Mouse (Mus musculus): Measurements from ENCODE around the gene Eid3. TPM values are rescaled to one million over a fixed set of nuclear protein-coding genes. Genes with fewer than 3 reads are reported as not detected.

The Eid3 gene
- polyA plus RNA-seq (2016; fragmentation: Nextera tagmentation; extraction: Ambion mirVana) = 0.20 and 0.68 TPM in 2 replicates

DNA sequence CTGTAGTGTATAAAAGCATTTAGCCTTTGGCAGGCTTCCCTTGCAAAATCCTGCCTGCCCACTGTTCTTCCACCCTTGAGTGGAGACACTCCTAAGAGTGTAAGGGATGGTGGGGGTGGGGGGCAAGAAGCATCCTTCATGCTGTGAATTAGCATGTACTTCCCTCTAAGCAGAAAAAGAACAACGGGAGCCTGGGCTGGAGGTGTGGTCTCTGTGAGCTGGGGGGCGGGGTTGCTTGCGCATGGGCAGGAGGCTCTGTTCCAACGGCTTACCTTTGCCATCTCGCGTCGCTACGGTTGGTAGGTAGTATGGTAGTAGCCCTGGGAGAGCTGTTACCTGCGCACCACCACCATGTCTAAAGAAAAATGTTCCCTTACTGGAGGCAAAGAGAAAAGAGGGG, at the start of gene Eid3:
Gene Eid3 (plus strand): TSS at position 271 of the 400 bp plus-strand sequence.
- DNase-seq (ENCODE audit: low spot score) = no peak
- 59% methylated on average over 9 of the region's 9 CpGs for WGBS
- Histone ChIP-seq H3K27me3 (ENCODE audit: insufficient read depth, poor library complexity, severe bottlenecking) (no peaks in the 10 kb centered on the region), H3K36me3 (peaks cover 90% of the 10 kb centered on the region), H3K9me3 (no peaks in the 10 kb centered on the region), H3K4me1 (replicated peaks) (peaks cover 33% of the 10 kb centered on the region), H3K27ac (no peak within 1 kb of the TSS), H3K4me3 (no peak within 1 kb of the TSS)

DNA sequence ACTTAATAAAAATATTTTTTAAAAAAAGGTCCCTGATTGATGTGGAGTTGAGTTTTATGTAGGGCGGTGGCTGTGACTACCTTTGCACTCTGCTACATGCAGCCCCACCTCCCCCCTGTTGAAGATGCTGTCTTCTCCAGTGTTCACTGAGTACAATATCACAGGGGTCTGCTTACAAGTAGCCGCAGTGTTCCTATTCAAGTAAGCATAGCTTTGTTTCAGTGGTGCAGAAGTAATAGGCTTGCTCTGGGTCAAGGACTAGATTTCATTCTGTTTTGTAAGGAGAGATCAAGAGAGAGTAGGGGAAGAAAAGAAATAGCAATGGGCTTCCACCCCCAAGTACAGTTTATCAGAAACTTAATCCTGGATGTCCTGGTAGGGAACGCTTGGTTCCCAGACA, 48.9 kb upstream of the Eid3 start:
- 68% methylated on average over 3 of the region's 3 CpGs for WGBS
- no peak for DNase-seq (ENCODE audit: low spot score)
- H3K36me3 ChIP-seq = no peaks in the 10 kb centered on the region
- H3K27ac ChIP-seq = no peak overlapping the region
- peaks cover 2% of the 10 kb centered on the region; the same call in 1 of the 2 replicates for H3K27me3 ChIP-seq (ENCODE audit: insufficient read depth, poor library complexity, severe bottlenecking)
- H3K9me3 ChIP-seq = no peaks in the 10 kb centered on the region
- H3K4me3 ChIP-seq = no peak overlapping the region
- H3K4me1 ChIP-seq (replicated peaks) = peaks cover 19% of the 10 kb centered on the region

DNA sequence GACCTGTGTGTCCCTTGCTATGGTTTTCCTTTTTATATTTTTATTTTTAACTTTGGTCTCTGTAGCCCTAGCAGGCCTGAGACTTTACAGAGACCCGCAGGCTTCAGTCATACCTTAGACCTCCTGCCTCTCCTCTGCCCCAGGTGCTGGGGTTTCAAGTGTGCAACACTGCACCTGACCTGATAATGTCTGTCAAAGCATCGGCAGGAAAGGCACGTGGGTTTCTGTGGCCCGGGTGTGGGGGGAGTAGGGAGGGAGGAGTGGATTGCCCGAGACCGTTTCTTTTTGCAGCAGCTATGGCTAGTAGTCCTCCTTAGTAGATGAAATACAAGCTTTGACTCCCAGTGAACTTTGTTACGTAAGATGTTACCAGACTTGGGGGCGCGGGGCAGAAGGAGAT, 48.5 kb upstream of the Eid3 start:
- Histone ChIP-seq H3K27ac (peak overlapping the region; percentile 35; the same call in 1 of the 2 replicates), H3K4me1 (replicated peaks) (peaks cover 19% of the 10 kb centered on the region), H3K36me3 (no peaks in the 10 kb centered on the region), H3K9me3 (no peaks in the 10 kb centered on the region), H3K4me3 (no peak overlapping the region), H3K27me3 (ENCODE audit: insufficient read depth, poor library complexity, severe bottlenecking) (no peaks in the 10 kb centered on the region)
- 72% methylated on average over 9 of the region's 9 CpGs for WGBS
- DNase-seq (ENCODE audit: low spot score) = no peak

DNA sequence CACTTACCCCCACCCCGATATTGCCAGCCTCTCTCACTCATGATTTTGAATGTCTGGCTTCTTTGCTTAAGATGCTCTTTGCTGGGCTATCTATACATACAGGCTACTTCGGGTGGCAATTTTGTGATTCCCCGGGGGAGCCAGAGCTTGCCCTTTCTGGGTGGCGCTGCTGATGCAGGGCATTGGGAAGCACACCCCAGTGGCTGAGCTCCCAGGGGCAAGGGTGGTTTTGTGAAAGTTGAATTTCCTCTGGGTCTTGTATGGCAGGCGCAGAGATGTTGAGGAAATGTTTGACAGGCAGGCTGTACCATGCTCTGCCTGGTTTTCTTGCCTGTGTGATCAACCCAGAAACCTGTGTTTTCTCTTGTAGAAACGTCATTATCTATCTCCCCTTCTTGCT, 47.8 kb upstream of the Eid3 start:
- H3K27ac ChIP-seq = no peak overlapping the region
- WGBS = 86% methylated on average over 6 of the region's 6 CpGs
- H3K4me1 ChIP-seq (replicated peaks) = peaks cover 19% of the 10 kb centered on the region

DNA sequence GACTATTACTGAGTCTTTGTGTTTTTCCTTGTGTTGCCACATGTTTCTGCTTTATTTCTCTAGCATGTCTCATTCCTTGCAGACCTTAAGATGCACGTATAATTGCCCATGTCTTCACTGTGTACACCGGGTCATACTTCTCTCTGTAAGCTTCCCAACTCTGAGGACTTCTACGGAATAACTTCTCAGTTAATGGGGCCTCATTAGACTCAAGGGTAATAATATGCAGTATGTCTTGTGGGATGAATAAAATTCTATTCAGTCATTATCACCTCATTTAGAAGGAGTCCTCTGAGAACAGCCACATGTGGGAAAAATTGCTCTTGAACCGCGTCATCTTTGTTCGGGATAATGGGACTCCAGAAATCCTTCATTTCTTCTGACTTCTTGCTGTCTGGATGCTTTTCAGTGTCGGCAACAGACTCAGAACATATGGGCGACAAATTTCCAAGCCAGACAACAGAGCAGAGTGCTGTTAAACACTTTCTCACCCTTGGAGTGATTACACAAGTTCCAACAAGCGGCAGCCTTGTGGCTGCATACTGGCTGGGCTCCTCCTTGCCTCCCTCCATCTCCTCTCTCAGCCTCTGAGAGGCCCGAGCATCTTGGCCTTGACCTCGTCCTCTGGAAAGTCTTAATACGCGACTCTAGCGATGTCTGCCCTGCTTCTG, 43.2 kb upstream of the Eid3 start:
- H3K4me3 ChIP-seq = no peak overlapping the region
- no peaks in the 10 kb centered on the region for H3K36me3 ChIP-seq
- no peaks in the 10 kb centered on the region for H3K27me3 ChIP-seq (ENCODE audit: insufficient read depth, poor library complexity, severe bottlenecking)
- no peaks in the 10 kb centered on the region for H3K9me3 ChIP-seq
- 0 out of 2 replicates have a peak, but pooled peaks cover 1% of the 10 kb centered on the region for H3K4me1 ChIP-seq (replicated peaks)
- no peak for DNase-seq (ENCODE audit: low spot score)
- no peak overlapping the region for H3K27ac ChIP-seq
- 82% methylated on average over 14 of the region's 14 CpGs for WGBS

More for the DNA sequence above, 47.8 kb upstream of the Eid3 start:
- no peaks in the 10 kb centered on the region for H3K27me3 ChIP-seq (ENCODE audit: insufficient read depth, poor library complexity, severe bottlenecking)
- no peak overlapping the region for H3K4me3 ChIP-seq
- H3K36me3 ChIP-seq = no peaks in the 10 kb centered on the region
- no peak for DNase-seq (ENCODE audit: low spot score)
- H3K9me3 ChIP-seq = no peaks in the 10 kb centered on the region

DNA sequence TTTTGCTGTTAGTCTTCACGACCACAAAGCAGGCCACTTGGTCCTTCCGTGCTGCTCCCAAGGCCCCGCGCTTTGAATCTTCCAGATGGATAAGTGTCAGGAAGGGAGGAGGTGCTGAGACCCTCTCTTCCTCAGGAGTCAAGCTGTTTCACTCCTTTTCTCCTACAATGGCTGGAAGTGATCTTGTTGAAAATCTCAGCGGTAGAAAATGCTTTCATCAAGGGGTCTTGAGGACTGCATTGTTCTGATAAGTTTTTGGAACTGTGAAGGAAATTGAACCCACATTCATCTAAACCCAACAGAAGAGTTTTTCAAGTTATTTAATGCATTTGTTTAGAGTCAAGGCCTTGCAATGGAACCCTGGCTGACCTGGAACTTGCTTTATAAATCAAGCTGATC, 42.6 kb upstream of the Eid3 start:
- Histone ChIP-seq H3K36me3 (no peaks in the 10 kb centered on the region), H3K27ac (no peak overlapping the region), H3K27me3 (ENCODE audit: insufficient read depth, poor library complexity, severe bottlenecking) (no peaks in the 10 kb centered on the region), H3K9me3 (no peaks in the 10 kb centered on the region), H3K4me3 (no peak overlapping the region), H3K4me1 (replicated peaks) (no peaks in the 10 kb centered on the region)
- WGBS = 78% methylated on average over 5 of the region's 5 CpGs
- DNase-seq (ENCODE audit: low spot score) = no peak

DNA sequence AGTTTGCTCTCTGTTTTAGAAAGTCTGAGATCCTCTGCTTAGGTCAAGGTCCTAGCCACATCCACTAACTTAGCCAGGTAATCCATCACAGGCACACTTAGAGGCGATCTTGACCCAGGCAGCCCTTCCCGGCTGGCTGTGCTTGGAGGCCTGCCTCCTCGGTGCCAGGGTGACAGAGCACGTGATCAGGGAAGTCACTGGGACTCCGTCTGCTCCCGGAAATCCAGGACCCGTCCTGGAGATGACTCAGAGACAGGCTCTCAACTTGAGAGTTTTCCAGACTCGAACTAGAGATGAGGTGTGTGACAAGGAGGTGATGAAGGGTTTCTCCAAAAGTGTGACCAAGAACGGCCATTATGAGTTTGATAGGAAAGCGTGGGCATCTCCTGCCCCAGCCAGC, 41.9 kb upstream of the Eid3 start:
- no peaks in the 10 kb centered on the region for H3K9me3 ChIP-seq

DNA sequence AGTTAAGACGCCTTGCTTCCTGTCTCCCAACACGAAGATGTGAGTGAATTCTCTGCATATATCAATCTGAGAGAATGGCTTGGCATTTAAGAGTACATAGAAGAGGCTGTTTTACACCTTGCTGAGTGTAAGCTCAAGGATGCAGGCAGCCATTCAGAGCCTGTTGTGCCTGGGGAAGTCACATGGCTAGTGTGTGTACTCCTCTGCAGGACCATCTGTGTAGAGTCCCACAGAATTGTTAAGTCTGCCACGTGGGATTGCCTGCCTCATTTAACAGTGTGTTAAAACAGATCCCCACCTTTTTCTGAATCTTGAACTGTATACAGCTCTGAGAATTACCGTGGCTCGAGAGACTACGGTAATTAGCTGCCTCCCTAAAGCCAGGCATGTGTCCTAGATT, 39.9 kb upstream of the Eid3 start:
- H3K9me3 ChIP-seq = no peaks in the 10 kb centered on the region
- no peaks in the 10 kb centered on the region for H3K4me1 ChIP-seq (replicated peaks)
- H3K27ac ChIP-seq = no peak overlapping the region
- no peak overlapping the region for H3K4me3 ChIP-seq
- no peaks in the 10 kb centered on the region for H3K27me3 ChIP-seq (ENCODE audit: insufficient read depth, poor library complexity, severe bottlenecking)
- no peaks in the 10 kb centered on the region for H3K36me3 ChIP-seq
- 66% methylated on average over 6 of the region's 6 CpGs for WGBS
- DNase-seq (ENCODE audit: low spot score) = no peak

More for the DNA sequence above, 41.9 kb upstream of the Eid3 start:
- Histone ChIP-seq H3K4me3 (no peak overlapping the region), H3K27me3 (ENCODE audit: insufficient read depth, poor library complexity, severe bottlenecking) (no peaks in the 10 kb centered on the region), H3K4me1 (replicated peaks) (no peaks in the 10 kb centered on the region), H3K36me3 (no peaks in the 10 kb centered on the region), H3K27ac (no peak overlapping the region)
- DNase-seq (ENCODE audit: low spot score) = no peak
- 72% methylated on average over 10 of the region's 10 CpGs for WGBS

DNA sequence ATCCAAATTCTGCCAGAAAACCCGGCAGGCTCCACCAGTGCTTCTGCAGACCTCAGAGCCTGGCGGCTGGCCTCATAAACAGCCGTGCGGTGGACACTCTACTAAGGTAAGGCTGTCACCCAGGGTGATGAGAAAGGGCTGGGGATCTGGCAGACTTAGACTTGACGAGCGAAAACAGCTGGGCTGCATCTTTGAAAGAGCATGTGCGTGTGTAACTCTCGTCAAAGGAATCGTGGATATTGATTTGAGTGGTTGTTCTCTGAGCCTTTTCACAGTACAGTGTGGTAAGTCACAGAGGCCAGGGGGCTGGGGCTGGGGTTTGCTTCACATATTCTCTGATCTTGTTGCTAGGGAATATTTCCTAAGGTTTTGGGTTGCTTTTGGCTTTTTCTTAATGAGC, 32.5 kb upstream of the Eid3 start, which contains the start of gene Txnrd1:
Gene Txnrd1 (plus strand): TSS at position 26 of the 400 bp plus-strand sequence.
- H3K27me3 ChIP-seq (ENCODE audit: insufficient read depth, poor library complexity, severe bottlenecking) = no peaks in the 10 kb centered on the region; the same call in 1 of the 2 replicates
- 0 out of 2 replicates have a peak, but pooled peaks cover 4% of the 10 kb centered on the region for H3K4me1 ChIP-seq (replicated peaks)
- no peaks in the 10 kb centered on the region for H3K36me3 ChIP-seq
- 76% methylated on average over 9 of the region's 9 CpGs for WGBS
- H3K9me3 ChIP-seq = no peaks in the 10 kb centered on the region
- no peak within 1 kb of the TSS for H3K27ac ChIP-seq
- no peak within 1 kb of the TSS for H3K4me3 ChIP-seq
- DNase-seq (ENCODE audit: low spot score) = no peak

DNA sequence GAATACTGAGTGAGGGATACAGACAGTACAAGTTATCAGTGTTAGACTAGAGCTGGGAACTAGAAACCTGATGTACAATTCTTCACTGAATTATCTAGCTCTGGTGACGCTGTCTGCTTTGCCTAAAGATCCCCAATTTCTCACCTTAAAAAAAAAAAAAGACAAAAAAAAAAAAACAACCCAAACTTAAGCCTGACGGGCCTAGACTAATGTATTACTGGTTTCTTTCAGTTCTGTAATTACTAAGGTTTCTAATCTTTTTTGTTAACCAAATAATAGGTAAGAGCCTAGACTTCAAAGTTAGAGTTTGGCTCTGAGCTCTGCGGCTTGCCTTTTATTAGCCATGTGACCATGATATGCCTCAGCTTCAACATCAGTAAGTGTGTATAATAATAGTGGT, 30.5 kb upstream of the Eid3 start:
- DNase-seq (ENCODE audit: low spot score) = no peak
- Histone ChIP-seq H3K9me3 (no peaks in the 10 kb centered on the region), H3K27ac (no peak overlapping the region), H3K27me3 (ENCODE audit: insufficient read depth, poor library complexity, severe bottlenecking) (no peaks in the 10 kb centered on the region; the same call in 1 of the 2 replicates), H3K4me3 (no peak overlapping the region), H3K36me3 (no peaks in the 10 kb centered on the region), H3K4me1 (replicated peaks) (0 out of 2 replicates have a peak, but pooled peaks cover 4% of the 10 kb centered on the region)
- 90% methylated on average over 3 of the region's 3 CpGs for WGBS

DNA sequence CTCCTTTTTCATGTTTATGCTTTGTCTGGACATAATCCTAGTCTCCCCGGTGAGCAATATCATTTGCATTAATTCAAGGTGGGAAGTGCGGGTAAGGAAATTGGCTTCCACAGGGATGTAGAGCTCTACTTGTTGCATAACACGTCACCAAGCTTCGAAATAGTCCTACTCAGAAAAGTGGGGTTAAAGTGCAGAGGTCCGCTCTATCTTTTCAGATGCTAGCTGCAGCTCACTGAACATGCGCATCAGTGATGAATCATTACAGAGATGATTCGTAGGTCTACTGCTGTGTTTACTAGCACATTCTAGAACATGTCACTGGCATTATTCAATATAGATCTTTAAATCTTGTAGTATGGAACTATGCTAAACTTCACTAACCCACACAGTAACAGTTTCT, 28.0 kb upstream of the Eid3 start:
- Histone ChIP-seq H3K27ac (no peak overlapping the region), H3K4me1 (replicated peaks) (0 out of 2 replicates have a peak, but pooled peaks cover 4% of the 10 kb centered on the region), H3K9me3 (no peaks in the 10 kb centered on the region), H3K36me3 (no peaks in the 10 kb centered on the region), H3K4me3 (no peak overlapping the region), H3K27me3 (ENCODE audit: insufficient read depth, poor library complexity, severe bottlenecking) (no peaks in the 10 kb centered on the region; the same call in 1 of the 2 replicates)
- DNase-seq (ENCODE audit: low spot score) = no peak
- WGBS = 89% methylated on average over 7 of the region's 7 CpGs

DNA sequence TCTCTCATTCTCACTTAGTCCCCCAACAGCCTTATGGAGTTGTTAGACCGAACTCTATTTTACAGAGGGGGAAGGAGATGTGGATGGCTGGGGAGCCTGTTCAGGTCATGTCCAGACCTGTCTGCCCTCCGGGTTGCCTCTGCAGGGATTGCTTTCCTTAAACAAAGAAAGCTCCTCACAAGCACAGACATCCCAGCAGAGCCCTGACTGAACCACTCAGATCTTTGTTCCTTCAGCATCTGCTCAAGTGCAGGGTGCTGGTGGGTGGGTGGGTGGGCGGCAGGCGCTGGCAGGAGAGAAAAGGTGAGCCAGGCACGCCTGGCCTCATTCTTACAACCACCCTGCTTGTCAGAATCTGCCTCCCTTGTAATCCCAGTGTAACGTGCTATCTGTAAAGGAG, 22.3 kb upstream of the Eid3 start:
- 62% methylated on average over 6 of the region's 6 CpGs for WGBS
- Histone ChIP-seq H3K4me3 (no peak overlapping the region), H3K27me3 (ENCODE audit: insufficient read depth, poor library complexity, severe bottlenecking) (no peaks in the 10 kb centered on the region), H3K4me1 (replicated peaks) (no peaks in the 10 kb centered on the region), H3K9me3 (no peaks in the 10 kb centered on the region), H3K27ac (no peak overlapping the region), H3K36me3 (no peaks in the 10 kb centered on the region)
- DNase-seq (ENCODE audit: low spot score) = no peak

DNA sequence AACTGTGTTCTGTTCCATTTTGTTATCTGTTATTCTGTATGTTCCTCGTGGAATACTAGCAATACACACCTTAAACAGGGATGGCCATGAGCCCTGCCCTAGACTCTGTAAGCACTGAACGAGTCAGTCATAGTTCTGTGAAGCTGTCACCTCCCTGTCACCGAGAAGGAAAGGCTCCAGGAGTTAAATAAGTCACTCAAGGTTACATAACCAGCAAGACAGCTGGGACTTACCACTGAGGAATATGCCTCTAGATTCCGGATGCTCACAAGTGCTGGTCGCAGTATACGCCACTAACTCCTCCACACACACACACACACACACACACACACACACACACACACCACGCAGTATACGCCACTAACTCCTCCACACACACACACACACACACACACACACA, 21.7 kb upstream of the Eid3 start:
- 88% methylated on average over 8 of the region's 8 CpGs for WGBS
- H3K27me3 ChIP-seq (ENCODE audit: insufficient read depth, poor library complexity, severe bottlenecking) = no peaks in the 10 kb centered on the region
- H3K4me3 ChIP-seq = no peak overlapping the region
- DNase-seq (ENCODE audit: low spot score) = no peak
- no peaks in the 10 kb centered on the region for H3K36me3 ChIP-seq
- H3K9me3 ChIP-seq = no peaks in the 10 kb centered on the region
- peaks cover under 1% of the 10 kb centered on the region for H3K4me1 ChIP-seq (replicated peaks)
- no peak overlapping the region for H3K27ac ChIP-seq
